Comparison of ENCODE assay signal across 9 mouse cellular contexts in genomic region chr13:63241665-63242064, GRCm38 (mm10).
DNase-seq lines count a peak whose midpoint lies in the region; ATAC-seq and TF ChIP-seq lines count a peak whose summit lies in the region.
"Had no signal": no experiment of that assay in that cellular context is flagged by ENCODE, and none has a peak within 500 bp of the region (broad histone marks: within the 10 kb centered on the region; RNA-seq: fewer than 3 reads in every experiment).

No protein-coding gene starts in this region.

- ATAC-seq in embryonic facial prominence, embryonic 15.5 days (ENCODE audit: insufficient number of reproducible peaks, low FRiP score, low TSS enrichment, low read depth) = no peak
- no peak for ATAC-seq in hindbrain, embryonic 14.5 days (ENCODE audit: low FRiP score)
- no peak for ATAC-seq in midbrain, postnatal 0 days (ENCODE audit: low FRiP score)
- no peak for ATAC-seq in erythroid progenitor cell, adult 5-6 weeks (replicated peaks; ENCODE audit: low FRiP score, poor library complexity, severe bottlenecking)
- ATAC-seq: Patski had no signal

- peak overlapping the region; percentile 89 for H3K4me3 ChIP-seq in liver, adult 2 months (ENCODE audit: insufficient read depth, low read depth, low read length)
- H3K4me3 ChIP-seq in embryonic facial prominence, embryonic 15.5 days (replicated peaks) = peak overlapping the region; percentile 61
- peak overlapping the region; percentile 51; the same call in 1 of the 2 replicates for H3K4me3 ChIP-seq in hindbrain, embryonic 14.5 days (replicated peaks; ENCODE audit: low read length)
- H3K4me3 ChIP-seq in midbrain, postnatal 0 days (ENCODE audit: low read depth, low read length) = no peak overlapping the region

- H3K27ac ChIP-seq in liver, adult 2 months (replicated peaks; ENCODE audit: insufficient read depth, low read depth, low read length) = peak overlapping the region; percentile 34; the same call in 1 of the 2 replicates
- peak overlapping the region; percentile 94 for H3K27ac ChIP-seq in embryonic facial prominence, embryonic 15.5 days (replicated peaks)
- no peak overlapping the region for H3K27ac ChIP-seq in hindbrain, embryonic 14.5 days
- no peak overlapping the region for H3K27ac ChIP-seq in midbrain, postnatal 0 days (ENCODE audit: low read depth, low read length)

- H3K27me3 ChIP-seq in liver, adult 2 months (ENCODE audit: control insufficient read depth, insufficient read depth, low read length) = no peaks in the 10 kb centered on the region
- H3K27me3 ChIP-seq in embryonic facial prominence, embryonic 15.5 days = no peaks in the 10 kb centered on the region
- no peaks in the 10 kb centered on the region for H3K27me3 ChIP-seq in hindbrain, embryonic 14.5 days (ENCODE audit: control insufficient read depth, insufficient read depth, low read length)
- H3K27me3 ChIP-seq in midbrain, postnatal 0 days (ENCODE audit: insufficient read depth, low read length) = no peaks in the 10 kb centered on the region
- H3K27me3 ChIP-seq: Patski had no signal

- peaks cover 32% of the 10 kb centered on the region for H3K79me2 ChIP-seq in liver, adult 2 months (ENCODE audit: control insufficient read depth, insufficient read depth, low read length)

- intact Hi-C loops in left cerebral cortex, postnatal 36 days (cut with DNase I) = loop anchor here (5.0 kb wide), 1 partner anchor 36 kb away; no protein-coding TSS in a partner anchor

- peak overlapping the region; percentile 20 for H3K9ac ChIP-seq in liver, adult 2 months (ENCODE audit: low read depth, low read length)
- H3K9ac ChIP-seq in embryonic facial prominence, embryonic 15.5 days = peak overlapping the region; percentile 33
- H3K9ac ChIP-seq in hindbrain, embryonic 14.5 days = peak overlapping the region; percentile 67; the same call in 1 of the 2 replicates
- H3K9ac ChIP-seq in midbrain, postnatal 0 days (replicated peaks; ENCODE audit: low read length, poor library complexity, severe bottlenecking) = no peak overlapping the region

- no peak for DNase-seq in liver, adult 2 months (ENCODE audit: extremely low read depth, low read depth, low spot score)
- no peak for DNase-seq in liver
- no peak for DNase-seq in hindbrain, embryonic 14.5 days (ENCODE audit: low spot score)
- no peak for DNase-seq in midbrain, postnatal 0 days (ENCODE audit: low spot score)
- no peak for DNase-seq in spleen, adult 18-20 months
- no peak for DNase-seq in left cerebral cortex, postnatal 36 days (ENCODE audit: low spot score in 2 of 2)

- peaks cover 27% of the 10 kb centered on the region for H3K4me1 ChIP-seq in liver, adult 2 months (ENCODE audit: control insufficient read depth, insufficient read depth, low read length)
- peaks cover 49% of the 10 kb centered on the region for H3K4me1 ChIP-seq in embryonic facial prominence, embryonic 15.5 days
- peaks cover 29% of the 10 kb centered on the region for H3K4me1 ChIP-seq in hindbrain, embryonic 14.5 days (replicated peaks; ENCODE audit: control insufficient read depth, insufficient read depth, low read length)
- H3K4me1 ChIP-seq in midbrain, postnatal 0 days (ENCODE audit: insufficient read depth, low read length) = peaks cover 4% of the 10 kb centered on the region; the same call in 1 of the 2 replicates

- no peaks in the 10 kb centered on the region for H3K9me3 ChIP-seq in embryonic facial prominence, embryonic 15.5 days (replicated peaks)
- H3K9me3 ChIP-seq in hindbrain, embryonic 14.5 days (ENCODE audit: control insufficient read depth, low read length) = no peaks in the 10 kb centered on the region
- H3K9me3 ChIP-seq in midbrain, postnatal 0 days (ENCODE audit: low read length) = no peaks in the 10 kb centered on the region

- H3K4me2 ChIP-seq in embryonic facial prominence, embryonic 15.5 days (replicated peaks) = peak overlapping the region; percentile 56
- peak overlapping the region; percentile 63 for H3K4me2 ChIP-seq in hindbrain, embryonic 14.5 days (replicated peaks)
- peak overlapping the region; percentile 34 for H3K4me2 ChIP-seq in midbrain, postnatal 0 days (ENCODE audit: low read depth, low read length, poor library complexity, severe bottlenecking)

- TF ChIP-seq POLR2A in liver, adult 2 months (IDR thresholded peaks at IDR 0.05; ENCODE audit: extremely low read depth, insufficient read depth, low read length) = no peak

- WGBS in liver, adult 2 months = 71% methylated on average over 3 of the region's 3 CpGs
- WGBS in embryonic facial prominence, embryonic 15.5 days = 36% methylated on average over 3 of the region's 3 CpGs
- WGBS in hindbrain, embryonic 14.5 days = 90% methylated on average over 3 of the region's 3 CpGs
- 84% methylated on average over 3 of the region's 3 CpGs for WGBS in midbrain, postnatal 0 days

- no peak for TF ChIP-seq CTCF in liver, adult 2 months (IDR thresholded peaks at IDR 0.05; ENCODE audit: low read depth, low read length)
- no peak for TF ChIP-seq CTCF in midbrain, postnatal 0 days (IDR thresholded peaks at IDR 0.05)

- peaks cover 10% of the 10 kb centered on the region for H3K36me3 ChIP-seq in liver, adult 2 months (ENCODE audit: control insufficient read depth, insufficient read depth, low read length)
- no peaks in the 10 kb centered on the region for H3K36me3 ChIP-seq in embryonic facial prominence, embryonic 15.5 days
- no peaks in the 10 kb centered on the region for H3K36me3 ChIP-seq in hindbrain, embryonic 14.5 days (replicated peaks; ENCODE audit: control insufficient read depth, insufficient read depth)
- no peaks in the 10 kb centered on the region for H3K36me3 ChIP-seq in midbrain, postnatal 0 days (ENCODE audit: insufficient read depth, low read length)

Comparison
In these comparisons a context has a peak if more than half of its experiments do, and no peak if none do; other contexts are left out.
1. H3K27ac ChIP-seq: peak in liver, adult 2 months (single experiment) and embryonic facial prominence, embryonic 15.5 days (single experiment); none in hindbrain, embryonic 14.5 days (single experiment) and midbrain, postnatal 0 days (single experiment).
2. Peak in every context shown above with its lines, with median percentiles within 50 percentile points of each other: H3K4me2 ChIP-seq.